Mouse (Mus musculus) adrenal gland, postnatal 36 days (tissue): ENCODE measurements around the gene Slco3a1. TPM values are rescaled to one million over a fixed set of nuclear protein-coding genes. Genes with fewer than 3 reads are reported as not detected.

ENCODE experiments used
- DNase-seq, 2 experiments: peaks; one replicate each; pipeline ENCODE4 v3.0.0; 2021; ENCODE audit warnings: mixed read lengths in 1 of 2
- total RNA-seq, 2 experiments: library from RNA; stranded (reverse); gene quantifications; 2 replicates each; pipeline ENCODE4 v1.2.3; 2021

Slco3a1 gene
- total RNA-seq, 2 experiments from 2014 or later = 26.8 to 34.7 TPM

GRCm38 (mm10) chr7:74529183-74529757 lies 25.3 kb downstream of the Slco3a1 start:
- DNase-seq = no peak

- no peak for DNase-seq
Observed at GRCm38 (mm10) chr7:74528182-74528581, 26.4 kb downstream of the Slco3a1 start.

GRCm38 (mm10) chr7:74527689-74528088 lies 26.9 kb downstream of the Slco3a1 start:
- DNase-seq = no peak

GRCm38 (mm10) chr7:74526030-74526429 lies 28.6 kb downstream of the Slco3a1 start:
- no peak for DNase-seq

- no peak for DNase-seq
Observed at GRCm38 (mm10) chr7:74525586-74525985, 29.0 kb downstream of the Slco3a1 start.

- peak; percentile 23 to 41 for DNase-seq
Observed at GRCm38 (mm10) chr7:74524188-74524971, 30.2 kb downstream of the Slco3a1 start.

- no peak for DNase-seq
Observed at GRCm38 (mm10) chr7:74523086-74523485, 31.5 kb downstream of the Slco3a1 start.

- DNase-seq = no peak
Observed at GRCm38 (mm10) chr7:74522260-74522659, 32.3 kb downstream of the Slco3a1 start.

GRCm38 (mm10) chr7:74519386-74519785 lies 35.2 kb downstream of the Slco3a1 start:
- no peak for DNase-seq

GRCm38 (mm10) chr7:74518776-74519175 lies 35.8 kb downstream of the Slco3a1 start:
- no peak for DNase-seq

- no peak for DNase-seq
Observed at GRCm38 (mm10) chr7:74518255-74518654, 36.3 kb downstream of the Slco3a1 start.

- no peak for DNase-seq
Observed at GRCm38 (mm10) chr7:74510676-74511075, 43.9 kb downstream of the Slco3a1 start.

GRCm38 (mm10) chr7:74508205-74508604 lies 46.4 kb downstream of the Slco3a1 start:
- DNase-seq = no peak

GRCm38 (mm10) chr7:74506856-74507255 lies 47.7 kb downstream of the Slco3a1 start:
- no peak for DNase-seq

GRCm38 (mm10) chr7:74505635-74506034 lies 48.9 kb downstream of the Slco3a1 start:
- DNase-seq = no peak

GRCm38 (mm10) chr7:74501187-74501586 lies 53.4 kb downstream of the Slco3a1 start:
- no peak for DNase-seq

GRCm38 (mm10) chr7:74499470-74499869 lies 55.1 kb downstream of the Slco3a1 start:
- DNase-seq = no peak

- no peak for DNase-seq
Observed at GRCm38 (mm10) chr7:74498266-74498980, 56.2 kb downstream of the Slco3a1 start.

GRCm38 (mm10) chr7:74497203-74497602 lies 57.4 kb downstream of the Slco3a1 start:
- no peak for DNase-seq

GRCm38 (mm10) chr7:74495451-74495850 lies 59.1 kb downstream of the Slco3a1 start:
- DNase-seq = no peak

GRCm38 (mm10) chr7:74493775-74494174 lies 60.8 kb downstream of the Slco3a1 start:
- no peak for DNase-seq

- no peak for DNase-seq
Observed at GRCm38 (mm10) chr7:74491683-74492355, 62.8 kb downstream of the Slco3a1 start.

GRCm38 (mm10) chr7:74488141-74488540 lies 66.4 kb downstream of the Slco3a1 start:
- DNase-seq = no peak
